Mouse (Mus musculus): ENCODE results near the gene Apol7a. TPM values are rescaled to one million over a fixed set of nuclear protein-coding genes. Genes with fewer than 3 reads are reported as not detected.

Apol7a gene
- polyA plus RNA-seq, 1 experiment from 2014 or later, result 31.4 TPM

GRCm38 (mm10) chr15:77342962-77343526 is 55.9 kb downstream of the Apol7a start:
- H3K27ac ChIP-seq (ENCODE audit: low read depth, low read length), result no peak overlapping the region; the same call in 1 of the 2 replicates
- peak overlapping the region; percentile 61 for H3K4me2 ChIP-seq (replicated peaks; ENCODE audit: low read depth)
- no peaks in the 10 kb centered on the region for H3K9me3 ChIP-seq (ENCODE audit: control insufficient read depth)
- H3K4me3 ChIP-seq (ENCODE audit: low read depth, low read length), result peak overlapping the region; percentile 9; the same call in 1 of the 2 replicates
- no peaks in the 10 kb centered on the region for H3K36me3 ChIP-seq (ENCODE audit: control insufficient read depth, insufficient read depth)
- no peak overlapping the region; the same call in 1 of the 2 replicates for H3K9ac ChIP-seq (ENCODE audit: low read depth, low read length)
- 34% methylated on average over 18 of the region's 18 CpGs for WGBS
- no peak for TF ChIP-seq CTCF (IDR thresholded peaks at IDR 0.05; ENCODE audit: low read depth)
- H3K27me3 ChIP-seq (replicated peaks; ENCODE audit: control insufficient read depth, insufficient read depth, low read length), result no peaks in the 10 kb centered on the region
- H3K4me1 ChIP-seq (replicated peaks; ENCODE audit: control insufficient read depth, insufficient read depth, low read length), result peaks cover 10% of the 10 kb centered on the region; the same call in 1 of the 2 replicates
- no peak for ATAC-seq

GRCm38 (mm10) chr15:77342005-77342404 is 56.9 kb downstream of the Apol7a start:
- WGBS, result 89% methylated on average over 6 of the region's 6 CpGs
- no peak overlapping the region for H3K4me2 ChIP-seq (replicated peaks; ENCODE audit: low read depth)
- H3K36me3 ChIP-seq (ENCODE audit: control insufficient read depth, insufficient read depth), result no peaks in the 10 kb centered on the region
- ATAC-seq, result no peak
- peaks cover 10% of the 10 kb centered on the region; the same call in 1 of the 2 replicates for H3K4me1 ChIP-seq (replicated peaks; ENCODE audit: control insufficient read depth, insufficient read depth, low read length)
- H3K9me3 ChIP-seq (ENCODE audit: control insufficient read depth), result no peaks in the 10 kb centered on the region
- no peak overlapping the region for H3K9ac ChIP-seq (ENCODE audit: low read depth, low read length)
- H3K27ac ChIP-seq (ENCODE audit: low read depth, low read length), result no peak overlapping the region
- H3K27me3 ChIP-seq (replicated peaks; ENCODE audit: control insufficient read depth, insufficient read depth, low read length), result no peaks in the 10 kb centered on the region
- H3K4me3 ChIP-seq (ENCODE audit: low read depth, low read length), result no peak overlapping the region
- TF ChIP-seq CTCF (IDR thresholded peaks at IDR 0.05; ENCODE audit: low read depth), result peak; percentile 44

GRCm38 (mm10) chr15:77340581-77340980 is 58.3 kb downstream of the Apol7a start:
- H3K9ac ChIP-seq (ENCODE audit: low read depth, low read length), result no peak overlapping the region
- no peak overlapping the region for H3K4me3 ChIP-seq (ENCODE audit: low read depth, low read length)
- H3K4me1 ChIP-seq (replicated peaks; ENCODE audit: control insufficient read depth, insufficient read depth, low read length), result peaks cover 10% of the 10 kb centered on the region; the same call in 1 of the 2 replicates
- no peaks in the 10 kb centered on the region for H3K27me3 ChIP-seq (replicated peaks; ENCODE audit: control insufficient read depth, insufficient read depth, low read length)
- H3K9me3 ChIP-seq (ENCODE audit: control insufficient read depth), result no peaks in the 10 kb centered on the region
- no peaks in the 10 kb centered on the region for H3K36me3 ChIP-seq (ENCODE audit: control insufficient read depth, insufficient read depth)
- no peak overlapping the region for H3K4me2 ChIP-seq (replicated peaks; ENCODE audit: low read depth)
- ATAC-seq, result no peak
- no peak for TF ChIP-seq CTCF (IDR thresholded peaks at IDR 0.05; ENCODE audit: low read depth)
- H3K27ac ChIP-seq (ENCODE audit: low read depth, low read length), result no peak overlapping the region

GRCm38 (mm10) chr15:77338924-77339429 is 59.9 kb downstream of the Apol7a start:
- H3K9me3 ChIP-seq (ENCODE audit: control insufficient read depth), result no peaks in the 10 kb centered on the region
- no peak overlapping the region for H3K4me3 ChIP-seq (ENCODE audit: low read depth, low read length)
- H3K4me2 ChIP-seq (replicated peaks; ENCODE audit: low read depth), result no peak overlapping the region
- no peak for ATAC-seq
- H3K27me3 ChIP-seq (replicated peaks; ENCODE audit: control insufficient read depth, insufficient read depth, low read length), result no peaks in the 10 kb centered on the region
- WGBS, result 46% methylated on average over 8 of the region's 8 CpGs
- H3K4me1 ChIP-seq (replicated peaks; ENCODE audit: control insufficient read depth, insufficient read depth, low read length), result peaks cover 9% of the 10 kb centered on the region; the same call in 1 of the 2 replicates
- H3K27ac ChIP-seq (ENCODE audit: low read depth, low read length), result no peak overlapping the region
- H3K9ac ChIP-seq (ENCODE audit: low read depth, low read length), result no peak overlapping the region
- H3K36me3 ChIP-seq (ENCODE audit: control insufficient read depth, insufficient read depth), result no peaks in the 10 kb centered on the region
- 0 out of 2 replicates have a peak, but pooled peaks have one; percentile 0 for TF ChIP-seq CTCF (IDR thresholded peaks at IDR 0.05; ENCODE audit: low read depth)

GRCm38 (mm10) chr15:77338451-77338850 is 60.5 kb downstream of the Apol7a start:
- Histone ChIP-seq H3K4me1 (replicated peaks; ENCODE audit: control insufficient read depth, insufficient read depth, low read length) (peaks cover 5% of the 10 kb centered on the region; the same call in 1 of the 2 replicates), H3K4me2 (replicated peaks; ENCODE audit: low read depth) (peak overlapping the region; percentile 21), H3K4me3 (ENCODE audit: low read depth, low read length) (no peak overlapping the region), H3K9me3 (ENCODE audit: control insufficient read depth) (no peaks in the 10 kb centered on the region), H3K27ac (ENCODE audit: low read depth, low read length) (no peak overlapping the region), H3K27me3 (replicated peaks; ENCODE audit: control insufficient read depth, insufficient read depth, low read length) (no peaks in the 10 kb centered on the region), H3K36me3 (ENCODE audit: control insufficient read depth, insufficient read depth) (no peaks in the 10 kb centered on the region), H3K9ac (ENCODE audit: low read depth, low read length) (no peak overlapping the region)
- peak; percentile 69 for ATAC-seq
- TF ChIP-seq CTCF (IDR thresholded peaks at IDR 0.05; ENCODE audit: low read depth), result no peak
- 26% methylated on average over 7 of the region's 7 CpGs for WGBS

Other genes starting within 250 kb of the Apol7a start
- gene Rbfox2, start 92.1 kb downstream of the Apol7a start, polyA plus RNA-seq (2015; fragmentation: Nextera tagmentation; extraction: Ambion mirVana), result 16.8 and 20.3 TPM in 2 replicates
- 26.2 and 33.1 TPM in 2 replicates for gene Apol9a, start 12.0 kb upstream of the Apol7a start, polyA plus RNA-seq (2015; fragmentation: Nextera tagmentation; extraction: Ambion mirVana)
- 0.21 TPM in 1 of 2 replicates, not detected in the other for gene Apol7b, start 48.4 kb upstream of the Apol7a start, polyA plus RNA-seq (2015; fragmentation: Nextera tagmentation; extraction: Ambion mirVana)
- 0.60 and 0.85 TPM in 2 replicates for gene Apol10a, start 77.9 kb upstream of the Apol7a start, polyA plus RNA-seq (2015; fragmentation: Nextera tagmentation; extraction: Ambion mirVana)
- gene Apol11a, start 109.2 kb upstream of the Apol7a start, polyA plus RNA-seq (2015; fragmentation: Nextera tagmentation; extraction: Ambion mirVana), result not detected in 2 replicates
- 18.8 and 23.9 TPM in 2 replicates for gene Apol7c, start 134.2 kb upstream of the Apol7a start, polyA plus RNA-seq (2015; fragmentation: Nextera tagmentation; extraction: Ambion mirVana)
- gene 1700025B11Rik, start 162.8 kb upstream of the Apol7a start, polyA plus RNA-seq (2015; fragmentation: Nextera tagmentation; extraction: Ambion mirVana), result not detected in 2 replicates
- 0.61 and 0.69 TPM in 2 replicates for gene Apol10b, start 197.0 kb upstream of the Apol7a start, polyA plus RNA-seq (2015; fragmentation: Nextera tagmentation; extraction: Ambion mirVana)
- not detected in 2 replicates for gene Gm36245, start 200.1 kb upstream of the Apol7a start, polyA plus RNA-seq (2015; fragmentation: Nextera tagmentation; extraction: Ambion mirVana)
- not detected in 2 replicates for gene Apol11b, start 244.2 kb upstream of the Apol7a start, polyA plus RNA-seq (2015; fragmentation: Nextera tagmentation; extraction: Ambion mirVana)

Measured in intestine, postnatal 0 days (tissue).